Mouse (Mus musculus): ENCODE results near the gene Eif4e.

GRCm38 (mm10) chr3:138525494-138525893 is 485 bp upstream of the Eif4e start:
- no peak for TF ChIP-seq ETS1 (IDR thresholded peaks at IDR 0.05; ENCODE audit: low read depth, low read length)
- TF ChIP-seq POLR2A (IDR thresholded peaks at IDR 0.05; ENCODE audit: control insufficient read depth in 1 of 2, insufficient read depth in 1 of 2, low read depth in 1 of 2, low read length in 2 of 2, poor library complexity in 1 of 2): no peak
- TF ChIP-seq MAX (IDR thresholded peaks at IDR 0.05; ENCODE audit: low read length): no peak
- TF ChIP-seq NELFE (IDR thresholded peaks at IDR 0.05; ENCODE audit: low read depth, low read length): no peak
- TF ChIP-seq RAD21 (IDR thresholded peaks at IDR 0.05; ENCODE audit: low read depth, low read length): no peak
